Mouse (Mus musculus): ENCODE measurements around the gene Pip5k1c. TPM values are rescaled to one million over a fixed set of nuclear protein-coding genes. Genes with fewer than 3 reads are reported as not detected.

The Pip5k1c gene
- polyA plus RNA-seq, 1 experiment from 2014 or later: 13.4 TPM

- Histone ChIP-seq H3K4me3 (replicated peaks) (no peak overlapping the region), H3K36me3 (replicated peaks) (peaks cover 6% of the 10 kb centered on the region), H3K9ac (no peak overlapping the region), H3K4me2 (no peak overlapping the region), H3K4me1 (replicated peaks) (peaks cover 78% of the 10 kb centered on the region), H3K27ac (replicated peaks) (no peak overlapping the region; the same call in 1 of the 2 replicates), H3K9me3 (replicated peaks) (no peaks in the 10 kb centered on the region), H3K27me3 (no peaks in the 10 kb centered on the region)
- ATAC-seq (ENCODE audit: insufficient read depth): no peak
- WGBS (ENCODE audit: insufficient replicate concordance): 70% methylated on average over 9 of the region's 9 CpGs
Measured at GRCm38 (mm10) chr10:81354738-81355477, 62.1 kb downstream of the Pip5k1c start.

DNA sequence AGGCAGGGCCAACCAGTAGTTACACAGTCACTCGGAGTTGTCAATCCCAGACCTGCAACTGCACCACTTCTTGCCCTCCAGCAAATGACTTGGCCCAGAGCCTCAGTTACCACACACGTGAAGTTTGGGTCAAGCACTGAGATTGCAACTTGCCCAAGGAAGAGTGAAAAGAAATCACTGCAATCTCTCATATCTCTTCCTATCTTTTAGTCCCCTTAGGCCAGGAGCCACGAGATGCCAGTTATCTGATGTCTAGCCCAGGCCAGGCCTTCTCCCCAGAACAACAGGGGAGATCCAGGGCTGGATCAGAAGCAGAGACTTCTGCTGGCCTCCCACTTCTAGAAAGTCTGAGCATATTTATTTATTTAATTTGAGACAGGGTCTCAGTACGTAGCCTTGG is 62.8 kb downstream of the Pip5k1c start:
- Histone ChIP-seq H3K9ac (no peak overlapping the region), H3K27me3 (no peaks in the 10 kb centered on the region), H3K36me3 (replicated peaks) (peaks cover 12% of the 10 kb centered on the region), H3K27ac (replicated peaks) (no peak overlapping the region), H3K4me2 (no peak overlapping the region), H3K4me3 (replicated peaks) (no peak overlapping the region), H3K9me3 (replicated peaks) (no peaks in the 10 kb centered on the region), H3K4me1 (replicated peaks) (peaks cover 82% of the 10 kb centered on the region)
- 46% methylated on average over 4 of the region's 4 CpGs for WGBS (ENCODE audit: insufficient replicate concordance)
- no peak for ATAC-seq (ENCODE audit: insufficient read depth)

GRCm38 (mm10) chr10:81356352-81356990 is 63.7 kb downstream of the Pip5k1c start:
- H3K9ac ChIP-seq: peak overlapping the region; percentile 100
- H3K4me2 ChIP-seq: peak overlapping the region; percentile 97
- H3K36me3 ChIP-seq (replicated peaks): peaks cover 21% of the 10 kb centered on the region
- H3K27me3 ChIP-seq: no peaks in the 10 kb centered on the region
- H3K27ac ChIP-seq (replicated peaks): peak overlapping the region; percentile 74
- no peaks in the 10 kb centered on the region for H3K9me3 ChIP-seq (replicated peaks)
- WGBS (ENCODE audit: insufficient replicate concordance): 26% methylated on average over 12 of the region's 12 CpGs
- ATAC-seq (ENCODE audit: insufficient read depth): no peak
- peaks cover 84% of the 10 kb centered on the region for H3K4me1 ChIP-seq (replicated peaks)
- peak overlapping the region; percentile 97 for H3K4me3 ChIP-seq (replicated peaks)

DNA sequence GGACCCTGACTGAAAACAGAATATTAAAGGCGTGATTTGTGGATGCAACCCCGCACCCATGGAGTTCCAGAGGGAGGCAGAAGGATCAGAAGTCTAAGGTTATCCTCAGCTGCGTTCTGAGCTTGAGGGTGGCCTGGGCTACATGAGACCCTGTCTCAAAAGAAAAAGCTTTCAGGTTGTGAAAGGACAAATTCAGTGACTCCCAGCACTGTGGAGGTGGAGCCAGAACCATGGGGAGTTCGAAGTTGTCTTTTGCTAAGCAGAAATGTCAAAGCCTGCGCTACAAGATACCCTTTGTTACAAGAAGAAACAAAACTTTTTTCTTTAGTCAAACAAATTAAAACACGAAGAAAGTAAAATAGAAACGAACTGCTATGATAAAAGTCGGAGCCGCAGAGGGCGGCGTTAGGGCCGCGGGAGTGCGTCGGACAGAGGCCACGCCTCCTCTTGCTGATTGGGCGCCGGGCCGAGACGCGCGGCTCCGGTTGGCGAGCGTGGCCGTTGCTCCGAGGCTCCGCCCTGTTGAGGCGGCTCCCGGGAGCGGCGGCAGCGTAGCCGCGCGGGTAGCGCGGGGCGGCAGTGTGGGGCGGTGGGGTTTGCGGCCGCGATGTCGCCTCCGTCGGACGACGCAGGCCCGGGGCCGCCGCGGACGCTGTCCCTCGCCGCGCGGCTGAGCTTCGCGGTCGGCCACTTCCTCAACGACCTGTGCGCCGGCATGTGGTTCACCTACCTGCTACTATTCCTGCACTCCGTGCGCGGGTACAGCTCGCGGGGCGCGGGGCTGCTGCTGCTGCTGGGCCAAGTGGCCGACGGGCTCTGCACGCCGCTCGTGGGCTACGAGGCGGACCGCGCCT is 64.5 kb downstream of the Pip5k1c start, which contains the start of gene Mfsd12:
Gene Mfsd12, plus strand, starts transcription at position 501 of the 854 bp plus-strand sequence.
- H3K9me3 ChIP-seq (replicated peaks): no peaks in the 10 kb centered on the region
- peak within 1 kb of the TSS; percentile 100 for H3K9ac ChIP-seq
- no peaks in the 10 kb centered on the region for H3K27me3 ChIP-seq
- peak within 1 kb of the TSS; percentile 96 for H3K27ac ChIP-seq (replicated peaks)
- peak; percentile 85 for ATAC-seq (ENCODE audit: insufficient read depth)
- H3K4me3 ChIP-seq (replicated peaks): peak within 1 kb of the TSS; percentile 97
- H3K4me1 ChIP-seq (replicated peaks): peaks cover 84% of the 10 kb centered on the region
- H3K36me3 ChIP-seq (replicated peaks): peaks cover 29% of the 10 kb centered on the region
- 1% methylated on average over 75 of the region's 79 CpGs for WGBS (ENCODE audit: insufficient replicate concordance)
- H3K4me2 ChIP-seq: peak within 1 kb of the TSS; percentile 97

GRCm38 (mm10) chr10:81358209-81358608 is 65.4 kb downstream of the Pip5k1c start:
- Histone ChIP-seq H3K9me3 (replicated peaks) (no peaks in the 10 kb centered on the region), H3K9ac (peak overlapping the region; percentile 100), H3K27ac (replicated peaks) (peak overlapping the region; percentile 96), H3K4me1 (replicated peaks) (peaks cover 86% of the 10 kb centered on the region), H3K4me2 (peak overlapping the region; percentile 97), H3K4me3 (replicated peaks) (peak overlapping the region; percentile 97), H3K36me3 (replicated peaks) (peaks cover 37% of the 10 kb centered on the region), H3K27me3 (no peaks in the 10 kb centered on the region)
- WGBS (ENCODE audit: insufficient replicate concordance): 20% methylated on average over 4 of the region's 4 CpGs
- no peak for ATAC-seq (ENCODE audit: insufficient read depth)

DNA sequence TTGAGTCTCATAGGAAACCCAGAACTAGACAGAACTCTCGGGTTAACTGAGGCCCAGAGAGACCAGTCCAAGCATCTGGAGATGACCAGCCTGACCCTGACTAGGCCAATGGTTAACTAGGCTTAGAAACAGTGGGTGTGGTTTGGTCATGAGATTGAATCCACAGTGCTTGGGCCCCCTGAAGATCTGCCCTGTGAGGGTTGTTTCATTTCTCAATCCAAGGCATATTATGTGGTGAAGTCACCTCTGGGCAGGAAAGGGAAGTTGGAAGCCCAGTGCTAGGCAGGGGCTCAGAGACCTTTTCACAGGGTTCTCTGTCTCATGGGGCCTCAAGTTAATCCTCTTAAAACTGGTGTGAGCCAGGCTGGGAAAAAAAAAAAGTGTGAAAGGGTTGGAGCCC is 66.1 kb downstream of the Pip5k1c start:
- Histone ChIP-seq H3K4me3 (replicated peaks) (peak overlapping the region; percentile 97), H3K27ac (replicated peaks) (peak overlapping the region; percentile 96)

GRCm38 (mm10) chr10:81360721-81361120 is 68.0 kb downstream of the Pip5k1c start:
- peaks cover 55% of the 10 kb centered on the region for H3K36me3 ChIP-seq (replicated peaks)
- peak overlapping the region; percentile 96 for H3K27ac ChIP-seq (replicated peaks)
- H3K4me2 ChIP-seq: peak overlapping the region; percentile 97
- 67% methylated on average over 8 of the region's 8 CpGs for WGBS (ENCODE audit: insufficient replicate concordance)
- no peak for ATAC-seq (ENCODE audit: insufficient read depth)
- H3K27me3 ChIP-seq: no peaks in the 10 kb centered on the region
- no peak overlapping the region for H3K4me3 ChIP-seq (replicated peaks)
- peaks cover 96% of the 10 kb centered on the region for H3K4me1 ChIP-seq (replicated peaks)
- H3K9ac ChIP-seq: peak overlapping the region; percentile 58
- no peaks in the 10 kb centered on the region for H3K9me3 ChIP-seq (replicated peaks)

More for the DNA sequence above, 66.1 kb downstream of the Pip5k1c start:
- WGBS (ENCODE audit: insufficient replicate concordance): 37% methylated on average over 1 of the region's 1 CpGs
- peak overlapping the region; percentile 100 for H3K9ac ChIP-seq
- peak overlapping the region; percentile 97 for H3K4me2 ChIP-seq
- H3K4me1 ChIP-seq (replicated peaks): peaks cover 92% of the 10 kb centered on the region
- H3K27me3 ChIP-seq: no peaks in the 10 kb centered on the region
- H3K36me3 ChIP-seq (replicated peaks): peaks cover 44% of the 10 kb centered on the region
- no peak for ATAC-seq (ENCODE audit: insufficient read depth)
- H3K9me3 ChIP-seq (replicated peaks): no peaks in the 10 kb centered on the region

DNA sequence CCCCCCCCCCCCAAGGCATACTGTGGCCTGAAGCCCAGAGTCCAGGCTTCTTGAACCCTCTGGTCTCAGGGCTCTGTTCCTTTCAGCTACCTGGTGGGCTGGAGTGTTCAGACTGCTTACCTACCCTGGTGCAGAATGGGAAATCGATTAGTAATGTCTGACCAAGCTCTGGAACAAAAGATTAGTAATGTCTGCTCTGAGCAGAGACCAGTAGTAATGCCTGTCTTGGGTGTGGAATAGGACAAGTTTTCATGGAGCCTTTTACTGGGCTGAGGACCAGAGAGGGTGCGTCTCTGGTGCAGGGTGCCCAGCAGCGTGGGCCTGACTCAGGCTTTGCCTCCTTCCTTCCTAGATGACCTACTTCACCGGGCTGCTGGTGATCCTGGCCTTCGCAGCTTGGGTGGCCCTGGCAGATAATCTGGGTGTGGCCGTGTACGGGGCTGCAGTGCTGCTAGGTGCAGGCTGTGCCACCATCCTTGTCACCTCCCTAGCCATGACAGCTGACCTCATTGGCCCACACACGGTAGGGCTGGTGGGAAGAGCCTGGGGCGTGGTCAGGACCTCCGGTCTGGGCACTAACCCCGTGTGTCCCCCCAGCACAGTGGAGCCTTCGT is 69.7 kb downstream of the Pip5k1c start:
- ATAC-seq (ENCODE audit: insufficient read depth): peak; percentile 85
- no peaks in the 10 kb centered on the region for H3K27me3 ChIP-seq
- H3K4me2 ChIP-seq: peak overlapping the region; percentile 97
- H3K36me3 ChIP-seq (replicated peaks): peaks cover 70% of the 10 kb centered on the region
- H3K27ac ChIP-seq (replicated peaks): peak overlapping the region; percentile 96
- peak overlapping the region; percentile 4 for H3K4me3 ChIP-seq (replicated peaks)
- H3K9ac ChIP-seq: peak overlapping the region; percentile 58
- H3K4me1 ChIP-seq (replicated peaks): peaks cover 99% of the 10 kb centered on the region
- 18% methylated on average over 12 of the region's 12 CpGs for WGBS (ENCODE audit: insufficient replicate concordance)
- no peaks in the 10 kb centered on the region for H3K9me3 ChIP-seq (replicated peaks)

- Histone ChIP-seq H3K27ac (replicated peaks) (peak overlapping the region; percentile 96), H3K4me3 (replicated peaks) (peak overlapping the region; percentile 9), H3K9me3 (replicated peaks) (no peaks in the 10 kb centered on the region), H3K9ac (peak overlapping the region; percentile 58), H3K4me2 (peak overlapping the region; percentile 97), H3K36me3 (replicated peaks) (peaks cover 83% of the 10 kb centered on the region), H3K4me1 (replicated peaks) (peaks cover 99% of the 10 kb centered on the region), H3K27me3 (no peaks in the 10 kb centered on the region)
- no peak for ATAC-seq (ENCODE audit: insufficient read depth)
- WGBS (ENCODE audit: insufficient replicate concordance): 65% methylated on average over 54 of the region's 54 CpGs
Measured at GRCm38 (mm10) chr10:81363436-81364346, 70.9 kb downstream of the Pip5k1c start.

GRCm38 (mm10) chr10:81364666-81365065 is 71.9 kb downstream of the Pip5k1c start:
- Histone ChIP-seq H3K9ac (no peak overlapping the region), H3K36me3 (replicated peaks) (peaks cover 89% of the 10 kb centered on the region), H3K4me2 (peak overlapping the region; percentile 97), H3K4me1 (replicated peaks) (peaks cover 89% of the 10 kb centered on the region), H3K27me3 (no peaks in the 10 kb centered on the region), H3K4me3 (replicated peaks) (no peak overlapping the region), H3K27ac (replicated peaks) (peak overlapping the region; percentile 96), H3K9me3 (replicated peaks) (no peaks in the 10 kb centered on the region)
- ATAC-seq (ENCODE audit: insufficient read depth): no peak
- WGBS (ENCODE audit: insufficient replicate concordance): 61% methylated on average over 28 of the region's 28 CpGs
